Mouse (Mus musculus) erythroblast, embryonic 14.5 days (primary cell): Measurements from ENCODE around the gene Klk1b9.

Experiments
- GATA1 ChIP-seq: IDR thresholded peaks from 2 replicates; pipeline ENCODE4 v1.6.1; 2012; ENCODE audit warnings: low read length, inconsistent platforms, mixed read lengths
- TAL1 ChIP-seq: IDR thresholded peaks from 3 replicates; pipeline ENCODE4 v1.6.1; 2012; ENCODE audit warnings: low read length, inconsistent platforms, mixed read lengths

DNA sequence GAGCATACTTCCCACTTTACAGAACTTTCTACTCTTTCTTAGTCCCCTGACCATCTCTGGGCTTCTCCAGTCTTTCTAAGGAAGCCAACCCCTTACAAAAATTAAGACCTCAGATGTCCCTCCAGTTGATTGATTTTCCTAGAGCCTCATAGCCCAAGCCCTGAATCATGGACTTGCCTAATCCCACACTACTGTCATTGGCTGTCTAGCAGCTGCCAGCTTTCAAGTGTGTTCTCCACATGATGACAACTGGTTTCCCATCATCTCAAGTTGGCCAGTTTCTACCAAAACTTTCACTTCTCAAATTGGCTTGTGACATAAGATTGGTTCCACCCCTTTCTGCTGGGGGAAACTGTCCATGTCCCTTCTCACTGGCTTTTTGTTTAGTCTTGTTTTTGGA is 29.0 kb downstream of the Klk1b9 start:
- TF ChIP-seq GATA1 (no peak), TAL1 (no peak)
